Mouse (Mus musculus): ENCODE data around the gene Asxl1. TPM values are rescaled to one million over a fixed set of nuclear protein-coding genes. Genes with fewer than 3 reads are reported as not detected.

Asxl1 gene
- polyA plus RNA-seq, 1 experiment from 2014 or later = 35.9 TPM

GRCm38 (mm10) chr2:153425124-153425844, 79.7 kb downstream of the Asxl1 start:
- ChIA-PET CTCF (no interaction called here), POLR2A (no interaction called here)
- TF ChIP-seq CTCF (IDR thresholded peaks at IDR 0.05) = no peak
- DNase-seq (ENCODE audit: low read depth, low spot score) = no peak
- in situ Hi-C loops (cut with MboI; ENCODE audit: low pct_unique_long_range_greater_than_20kb) = no loop called here
- ATAC-seq = no peak
- no peaks in the 10 kb centered on the region for H3K27me3 ChIP-seq

- H3K27me3 ChIP-seq = no peaks in the 10 kb centered on the region
- ATAC-seq (no peak), DNase-seq (ENCODE audit: low read depth, low spot score) (no peak)
- CTCF ChIA-PET = no interaction called here
- POLR2A ChIA-PET = no interaction called here
- no peak for TF ChIP-seq CTCF (IDR thresholded peaks at IDR 0.05)
- in situ Hi-C loops (cut with MboI; ENCODE audit: low pct_unique_long_range_greater_than_20kb) = no loop called here
These were observed 80.5 kb downstream of the Asxl1 start for GRCm38 (mm10) chr2:153425998-153426670.

- ChIA-PET POLR2A (no interaction called here), CTCF (interaction anchor here (1.3 kb wide), 1 partner anchor 16 kb away, joined by 3 read pairs; no protein-coding TSS in a partner anchor)
- in situ Hi-C loops (cut with MboI; ENCODE audit: low pct_unique_long_range_greater_than_20kb) = no loop called here
- DNase-seq (ENCODE audit: low read depth, low spot score) (no peak), ATAC-seq (no peak)
- TF ChIP-seq CTCF (IDR thresholded peaks at IDR 0.05) = no peak
- H3K27me3 ChIP-seq = no peaks in the 10 kb centered on the region
These were observed 81.3 kb downstream of the Asxl1 start for GRCm38 (mm10) chr2:153426931-153427330.

- in situ Hi-C loops (cut with MboI; ENCODE audit: low pct_unique_long_range_greater_than_20kb) = no loop called here
- DNase-seq (ENCODE audit: low read depth, low spot score) (no peak), ATAC-seq (no peak)
- POLR2A ChIA-PET = interaction anchor here (0.8 to 0.9 kb wide), 2 partner anchors 9 to 82 kb away, joined by 3 read pairs; no protein-coding TSS in a partner anchor
- no peaks in the 10 kb centered on the region for H3K27me3 ChIP-seq
- TF ChIP-seq CTCF (IDR thresholded peaks at IDR 0.05) = no peak
- CTCF ChIA-PET = interaction anchor here (1.2 to 3.8 kb wide), 3 partner anchors 7 to 17 kb away, joined by 3 to 10 read pairs (median 3); no protein-coding TSS in a partner anchor
These were observed 82.9 kb downstream of the Asxl1 start for GRCm38 (mm10) chr2:153428485-153428884.

GRCm38 (mm10) chr2:153430571-153430970, 84.9 kb downstream of the Asxl1 start:
- POLR2A ChIA-PET = interaction anchor here (1.0 to 1.5 kb wide), 3 partner anchors 14 to 43 kb away, joined by 3 read pairs; no protein-coding TSS in a partner anchor
- in situ Hi-C loops (cut with MboI; ENCODE audit: low pct_unique_long_range_greater_than_20kb) = no loop called here
- ATAC-seq (no peak), DNase-seq (ENCODE audit: low read depth, low spot score) (no peak)
- no peaks in the 10 kb centered on the region for H3K27me3 ChIP-seq
- no peak for TF ChIP-seq CTCF (IDR thresholded peaks at IDR 0.05)
- CTCF ChIA-PET = interaction anchor here (3.8 kb wide), 1 partner anchor 9 kb away, joined by 10 read pairs; no protein-coding TSS in a partner anchor

- ChIA-PET CTCF (no interaction called here), POLR2A (interaction anchor here (0.6 to 1.3 kb wide), 3 partner anchors 8 to 271 kb away, joined by 4 read pairs; partner anchors contain the start of gene Tm9sf4)
- H3K27me3 ChIP-seq = no peaks in the 10 kb centered on the region
- in situ Hi-C loops (cut with MboI; ENCODE audit: low pct_unique_long_range_greater_than_20kb) = no loop called here
- peak; percentile 63 for DNase-seq (ENCODE audit: low read depth, low spot score)
- no peak for TF ChIP-seq CTCF (IDR thresholded peaks at IDR 0.05)
- peak; percentile 71 for ATAC-seq
These were observed 86.9 kb downstream of the Asxl1 start for GRCm38 (mm10) chr2:153432492-153432891.

GRCm38 (mm10) chr2:153433859-153434258, 88.2 kb downstream of the Asxl1 start:
- in situ Hi-C loops (cut with MboI; ENCODE audit: low pct_unique_long_range_greater_than_20kb) = no loop called here
- no peak for TF ChIP-seq CTCF (IDR thresholded peaks at IDR 0.05)
- CTCF ChIA-PET = no interaction called here
- no peak for DNase-seq (ENCODE audit: low read depth, low spot score)
- no peaks in the 10 kb centered on the region for H3K27me3 ChIP-seq
- no peak for ATAC-seq
- POLR2A ChIA-PET = no interaction called here

- H3K27me3 ChIP-seq = no peaks in the 10 kb centered on the region
- ATAC-seq (no peak), DNase-seq (ENCODE audit: low read depth, low spot score) (no peak)
- CTCF ChIA-PET = no interaction called here
- POLR2A ChIA-PET = interaction anchor here (2.1 kb wide), 1 partner anchor 10 kb away, joined by 5 read pairs; no protein-coding TSS in a partner anchor
- in situ Hi-C loops (cut with MboI; ENCODE audit: low pct_unique_long_range_greater_than_20kb) = no loop called here
- no peak for TF ChIP-seq CTCF (IDR thresholded peaks at IDR 0.05)
These were observed 89.5 kb downstream of the Asxl1 start for GRCm38 (mm10) chr2:153434880-153435831.

- H3K27me3 ChIP-seq = no peaks in the 10 kb centered on the region
- TF ChIP-seq CTCF (IDR thresholded peaks at IDR 0.05) = no peak
- DNase-seq (ENCODE audit: low read depth, low spot score) (peak; percentile 47), ATAC-seq (peak; percentile 64)
- CTCF ChIA-PET = interaction anchor here (0.8 kb wide), 1 partner anchor 15 kb away, joined by 3 read pairs; no protein-coding TSS in a partner anchor
- in situ Hi-C loops (cut with MboI; ENCODE audit: low pct_unique_long_range_greater_than_20kb) = no loop called here
- POLR2A ChIA-PET = interaction anchor here (0.7 to 1.3 kb wide), 3 partner anchors 8 to 22 kb away, joined by 3 to 4 read pairs (median 3); no protein-coding TSS in a partner anchor
These were observed 91.1 kb downstream of the Asxl1 start for GRCm38 (mm10) chr2:153436641-153437305.
